Mouse (Mus musculus): ENCODE results near the gene Tbx2. TPM values are rescaled to one million over a fixed set of nuclear protein-coding genes. Genes with fewer than 3 reads are reported as not detected.

The Tbx2 gene
- polyA plus RNA-seq, 1 experiment: 19.7 TPM

GRCm38 (mm10) chr11:85840031-85840802, 7.9 kb downstream of the Tbx2 start:
- 35% methylated on average over 27 of the region's 27 CpGs for WGBS

GRCm38 (mm10) chr11:85840803-85841145, 8.4 kb downstream of the Tbx2 start:
- peaks cover 82% of the 10 kb centered on the region for H3K27me3 ChIP-seq (ENCODE audit: control insufficient read depth, insufficient read depth, low read length)

More at GRCm38 (mm10) chr11:85840031-85840802, 7.9 kb downstream of the Tbx2 start:
- H3K27me3 ChIP-seq (ENCODE audit: control insufficient read depth, insufficient read depth, low read length): peaks cover 81% of the 10 kb centered on the region
- no peaks in the 10 kb centered on the region for H3K36me3 ChIP-seq (ENCODE audit: control insufficient read depth, insufficient read depth, low read length)
- H3K4me3 ChIP-seq (ENCODE audit: low read depth, low read length): peak overlapping the region; percentile 34
- TF ChIP-seq POLR2A (IDR thresholded peaks at IDR 0.05; ENCODE audit: low read depth, low read length) (no peak), CTCF (IDR thresholded peaks at IDR 0.05; ENCODE audit: extremely low read depth, insufficient read length, insufficient replicate concordance, low read depth, low read length) (no peak)
- H3K4me1 ChIP-seq (ENCODE audit: control insufficient read depth, insufficient read depth, insufficient read length, low read length): peaks cover 20% of the 10 kb centered on the region
- H3K27ac ChIP-seq (ENCODE audit: insufficient read depth, low read depth, low read length): 0 out of 2 replicates have a peak overlapping the region, but pooled peaks have one; percentile 41

GRCm38 (mm10) chr11:85841211-85841681, 8.9 kb downstream of the Tbx2 start:
- peaks cover 77% of the 10 kb centered on the region for H3K27me3 ChIP-seq (ENCODE audit: control insufficient read depth, insufficient read depth, low read length)
- H3K4me3 ChIP-seq (ENCODE audit: low read depth, low read length): no peak overlapping the region
- TF ChIP-seq CTCF (IDR thresholded peaks at IDR 0.05; ENCODE audit: extremely low read depth, insufficient read length, insufficient replicate concordance, low read depth, low read length): no peak
- no peak for TF ChIP-seq POLR2A (IDR thresholded peaks at IDR 0.05; ENCODE audit: low read depth, low read length)
- 42% methylated on average over 8 of the region's 8 CpGs for WGBS
- H3K36me3 ChIP-seq (ENCODE audit: control insufficient read depth, insufficient read depth, low read length): no peaks in the 10 kb centered on the region
- H3K4me1 ChIP-seq (ENCODE audit: control insufficient read depth, insufficient read depth, insufficient read length, low read length): peaks cover 20% of the 10 kb centered on the region
- H3K27ac ChIP-seq (ENCODE audit: insufficient read depth, low read depth, low read length): 0 out of 2 replicates have a peak overlapping the region, but pooled peaks have one; percentile 20

More at GRCm38 (mm10) chr11:85840803-85841145, 8.4 kb downstream of the Tbx2 start:
- Histone ChIP-seq H3K27ac (ENCODE audit: insufficient read depth, low read depth, low read length) (0 out of 2 replicates have a peak overlapping the region, but pooled peaks have one; percentile 9), H3K36me3 (ENCODE audit: control insufficient read depth, insufficient read depth, low read length) (no peaks in the 10 kb centered on the region), H3K4me3 (ENCODE audit: low read depth, low read length) (peak overlapping the region; percentile 34), H3K4me1 (ENCODE audit: control insufficient read depth, insufficient read depth, insufficient read length, low read length) (peaks cover 20% of the 10 kb centered on the region)
- TF ChIP-seq CTCF (IDR thresholded peaks at IDR 0.05; ENCODE audit: extremely low read depth, insufficient read length, insufficient replicate concordance, low read depth, low read length) (no peak), POLR2A (IDR thresholded peaks at IDR 0.05; ENCODE audit: low read depth, low read length) (no peak)
- 28% methylated on average over 21 of the region's 21 CpGs for WGBS

- Histone ChIP-seq H3K27ac (ENCODE audit: insufficient read depth, low read depth, low read length) (no peak overlapping the region; the same call in 1 of the 2 replicates), H3K4me3 (ENCODE audit: low read depth, low read length) (peak overlapping the region; percentile 36)
These were observed 9.6 kb downstream of the Tbx2 start for GRCm38 (mm10) chr11:85841980-85842379.

GRCm38 (mm10) chr11:85842596-85843346, 10.4 kb downstream of the Tbx2 start:
- Histone ChIP-seq H3K4me3 (ENCODE audit: low read depth, low read length) (peak overlapping the region; percentile 72), H3K4me1 (ENCODE audit: control insufficient read depth, insufficient read depth, insufficient read length, low read length) (peaks cover 19% of the 10 kb centered on the region), H3K36me3 (ENCODE audit: control insufficient read depth, insufficient read depth, low read length) (no peaks in the 10 kb centered on the region), H3K27ac (ENCODE audit: insufficient read depth, low read depth, low read length) (peak overlapping the region; percentile 2; the same call in 1 of the 2 replicates), H3K27me3 (ENCODE audit: control insufficient read depth, insufficient read depth, low read length) (peaks cover 62% of the 10 kb centered on the region)
- TF ChIP-seq CTCF (IDR thresholded peaks at IDR 0.05; ENCODE audit: extremely low read depth, insufficient read length, insufficient replicate concordance, low read depth, low read length) (no peak), POLR2A (IDR thresholded peaks at IDR 0.05; ENCODE audit: low read depth, low read length) (no peak)
- 10% methylated on average over 24 of the region's 24 CpGs for WGBS

More at GRCm38 (mm10) chr11:85841980-85842379, 9.6 kb downstream of the Tbx2 start:
- no peaks in the 10 kb centered on the region for H3K36me3 ChIP-seq (ENCODE audit: control insufficient read depth, insufficient read depth, low read length)
- no peak for TF ChIP-seq POLR2A (IDR thresholded peaks at IDR 0.05; ENCODE audit: low read depth, low read length)
- peak; percentile 66 for TF ChIP-seq CTCF (IDR thresholded peaks at IDR 0.05; ENCODE audit: extremely low read depth, insufficient read length, insufficient replicate concordance, low read depth, low read length)
- under 1% methylated on average over 32 of the region's 32 CpGs for WGBS
- peaks cover 20% of the 10 kb centered on the region for H3K4me1 ChIP-seq (ENCODE audit: control insufficient read depth, insufficient read depth, insufficient read length, low read length)
- peaks cover 70% of the 10 kb centered on the region for H3K27me3 ChIP-seq (ENCODE audit: control insufficient read depth, insufficient read depth, low read length)

DNA sequence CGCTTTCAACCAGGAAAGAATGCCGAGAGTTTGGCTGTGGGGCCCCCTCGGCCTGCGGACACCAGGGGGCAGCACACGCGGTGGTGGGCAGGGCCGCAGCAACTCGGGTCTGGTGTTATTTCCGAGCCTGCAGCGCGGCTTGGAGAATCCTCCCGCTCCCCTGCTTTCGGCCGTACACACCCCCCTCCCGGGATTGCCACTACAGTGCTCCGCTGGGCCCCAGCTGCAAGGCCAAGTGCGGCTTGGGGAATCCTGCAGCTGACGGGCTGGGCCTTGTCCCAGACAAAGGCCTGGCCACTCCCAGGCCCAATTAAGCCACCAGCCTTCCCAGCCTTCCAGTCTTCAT, 11.0 kb downstream of the Tbx2 start:
- Histone ChIP-seq H3K4me3 (ENCODE audit: low read depth, low read length) (peak overlapping the region; percentile 72), H3K4me1 (ENCODE audit: control insufficient read depth, insufficient read depth, insufficient read length, low read length) (peaks cover 16% of the 10 kb centered on the region), H3K36me3 (ENCODE audit: control insufficient read depth, insufficient read depth, low read length) (no peaks in the 10 kb centered on the region), H3K27me3 (ENCODE audit: control insufficient read depth, insufficient read depth, low read length) (peaks cover 56% of the 10 kb centered on the region), H3K27ac (ENCODE audit: insufficient read depth, low read depth, low read length) (peak overlapping the region; percentile 46; the same call in 1 of the 2 replicates)
- 1% methylated on average over 18 of the region's 18 CpGs for WGBS
- TF ChIP-seq POLR2A (IDR thresholded peaks at IDR 0.05; ENCODE audit: low read depth, low read length): no peak
- TF ChIP-seq CTCF (IDR thresholded peaks at IDR 0.05; ENCODE audit: extremely low read depth, insufficient read length, insufficient replicate concordance, low read depth, low read length): peak; percentile 73; the same call in 1 of the 2 replicates

Data from small intestine, adult 2 months (tissue).